Mouse (Mus musculus): ENCODE data around the gene Sh2b2.

DNA sequence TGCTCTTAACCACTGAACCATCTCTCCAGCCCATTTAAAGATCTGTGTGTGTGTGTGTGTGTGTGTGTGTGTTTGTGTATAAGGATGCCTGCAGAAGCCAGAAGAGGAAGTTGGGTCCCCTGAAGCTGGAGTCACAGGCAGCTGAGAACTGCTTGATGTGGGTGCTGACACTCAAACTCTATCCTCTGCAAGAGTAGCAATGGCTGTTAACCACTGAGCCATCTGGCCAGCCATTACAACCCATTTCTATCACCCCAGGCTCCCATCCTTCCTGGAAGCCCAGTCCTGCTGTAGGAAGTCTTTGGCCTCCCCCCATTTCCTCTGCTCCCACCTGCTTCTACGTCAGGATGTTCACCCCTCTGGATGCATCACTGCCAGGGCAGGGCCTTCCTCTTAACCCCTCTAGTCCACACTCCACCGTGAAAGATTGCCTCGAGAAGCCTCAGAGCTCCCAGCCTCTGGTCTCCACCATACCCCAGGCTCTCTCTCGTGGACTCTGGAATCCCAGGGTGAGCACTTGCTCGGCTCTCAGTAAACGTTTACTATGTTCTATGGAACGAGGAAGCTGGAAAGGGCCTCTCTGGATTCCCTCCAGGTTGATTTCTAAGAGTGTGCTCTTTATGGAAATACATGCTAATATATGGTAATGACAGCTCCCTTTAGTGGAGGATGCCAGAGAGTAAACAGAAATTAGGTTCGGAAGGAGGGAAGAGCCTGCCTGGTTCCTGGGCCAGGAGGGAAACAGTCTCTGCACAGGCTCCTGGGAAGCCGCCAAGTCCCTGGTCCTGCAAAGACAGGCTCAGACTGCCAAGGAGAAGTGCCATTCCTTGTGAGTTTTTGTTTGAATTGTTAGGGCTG lies 72.5 kb downstream of the Sh2b2 start:
- TF ChIP-seq POLR2A (IDR thresholded peaks at IDR 0.05; ENCODE audit: low read depth, low read length): no peak
- no peak for TF ChIP-seq CTCF (IDR thresholded peaks at IDR 0.05; ENCODE audit: borderline replicate concordance, insufficient read depth, low read length)
